Comparison of ENCODE assay signal across 9 mouse cellular contexts in genomic region chr9:78191736-78192135, GRCm38 (mm10). TPM values are rescaled to one million over a fixed set of nuclear protein-coding genes. Genes with fewer than 3 reads are reported as not detected.
DNase-seq lines count a peak whose midpoint lies in the region; ATAC-seq and TF ChIP-seq lines count a peak whose summit lies in the region.
"Had no signal": no experiment of that assay in that cellular context is flagged by ENCODE, and none has a peak within 500 bp of the region (broad histone marks: within the 10 kb centered on the region; RNA-seq: fewer than 3 reads in every experiment).

No protein-coding gene starts in this region.

- peak overlapping the region; percentile 57 for H3K4me2 ChIP-seq in lung, embryonic 15.5 days

- peak; percentile 68 to 73 for DNase-seq in urinary bladder, adult 18-20 months (ENCODE audit: low spot score in 2 of 2)
- no peak for DNase-seq in urinary bladder, adult 2 months (ENCODE audit: low spot score)
- peak; percentile 95 for DNase-seq in embryo, embryonic 10 days (ENCODE audit: low spot score)
- peak; percentile 69 to 73 for DNase-seq in heart, adult 18-20 months
- peak; percentile 83 for DNase-seq in kidney, adult 2 months
- DNase-seq in thymus, postnatal 14 days = peak; percentile 85

- peak overlapping the region; percentile 51 for H3K4me3 ChIP-seq in kidney, adult 2 months (ENCODE audit: insufficient read depth, low read depth, low read length)
- peak overlapping the region; percentile 46 for H3K4me3 ChIP-seq in lung, embryonic 15.5 days

- no peak for TF ChIP-seq POLR2A in kidney, adult 2 months (IDR thresholded peaks at IDR 0.05; ENCODE audit: low read depth, low read length)

- H3K27me3 ChIP-seq in kidney, adult 2 months (replicated peaks; ENCODE audit: control insufficient read depth, insufficient read depth, low read length) = no peaks in the 10 kb centered on the region
- no peaks in the 10 kb centered on the region for H3K27me3 ChIP-seq in lung, embryonic 15.5 days

- no peaks in the 10 kb centered on the region for H3K9me3 ChIP-seq in lung, embryonic 15.5 days

- peaks cover 6% of the 10 kb centered on the region; the same call in 1 of the 2 replicates for H3K4me1 ChIP-seq in kidney, adult 2 months (ENCODE audit: control insufficient read depth, insufficient read depth, low read length)
- H3K4me1 ChIP-seq in lung, embryonic 15.5 days = peaks cover 12% of the 10 kb centered on the region

- under 1% methylated on average over 18 of the region's 18 CpGs for WGBS in kidney, adult 2 months
- under 1% methylated on average over 18 of the region's 18 CpGs for WGBS in lung, embryonic 15.5 days

- no peaks in the 10 kb centered on the region for H3K36me3 ChIP-seq in kidney, adult 2 months (ENCODE audit: control insufficient read depth, insufficient read depth, low read length)
- H3K36me3 ChIP-seq in lung, embryonic 15.5 days = no peaks in the 10 kb centered on the region

- ATAC-seq in lung, embryonic 15.5 days (ENCODE audit: borderline replicate concordance, extremely low read depth, low FRiP score, low TSS enrichment) = peak; percentile 50; the same call in 1 of the 2 replicates
- ATAC-seq in neutrophil, adult 5-6 weeks (ENCODE audit: extremely low read depth, insufficient number of reproducible peaks, low FRiP score, poor library complexity, severe bottlenecking) = peak; percentile 35; the same call in 1 of the 2 replicates

- no peak overlapping the region for H3K27ac ChIP-seq in kidney, adult 2 months (ENCODE audit: insufficient read depth, low read depth, low read length)
- 0 out of 2 replicates have a peak overlapping the region, but pooled peaks have one; percentile 7 for H3K27ac ChIP-seq in lung, embryonic 15.5 days

- peak overlapping the region; percentile 20; the same call in 1 of the 2 replicates for H3K9ac ChIP-seq in lung, embryonic 15.5 days

- TF ChIP-seq CTCF in kidney, adult 2 months (conservative IDR thresholded peaks at IDR 0.05; ENCODE audit: insufficient read depth, insufficient read length, low read depth, low read length) = no peak

RNA-seq across cellular contexts. Expression of gene Gsta4, which starts 9.2 kb away (rescaled TPM):
- 1,883 and 2,290 TPM in 2 replicates for polyA plus RNA-seq in urinary bladder, adult 2 months (2012; rRNA removed)
- total RNA-seq in heart, adult 18-20 months (2021) = 100 to 1,000 TPM; 125 to 127 TPM
- 120 and 154 TPM in 2 replicates for polyA plus RNA-seq in kidney, adult 2 months (2012; rRNA removed)
- 71.6 and 77.3 TPM in 2 replicates for polyA plus RNA-seq in lung, embryonic 15.5 days (2015; fragmentation: Nextera tagmentation; extraction: Ambion mirVana)
- 3.4 and 4.2 TPM in 2 replicates for total RNA-seq in neutrophil, adult 5-6 weeks (2017)

RNA-seq across cellular contexts. Expression of gene Gsta1, which starts 38.7 kb away (rescaled TPM):
- polyA plus RNA-seq in urinary bladder, adult 2 months (2012; rRNA removed) = 6.8 and 7.6 TPM in 2 replicates
- 1 to 10 TPM; 2.3 to 3.3 TPM for total RNA-seq in heart, adult 18-20 months (2021)
- 1.6 and 1.9 TPM in 2 replicates for polyA plus RNA-seq in kidney, adult 2 months (2012; rRNA removed)
- 0.30 TPM in 1 of 2 replicates, not detected in the other for polyA plus RNA-seq in lung, embryonic 15.5 days (2015; fragmentation: Nextera tagmentation; extraction: Ambion mirVana)
- total RNA-seq in neutrophil, adult 5-6 weeks (2017) = not detected in 2 replicates
- total RNA-seq: gastrocnemius, postnatal 4 days had no signal

Comparison
In these comparisons a context has a peak if more than half of its experiments do, and no peak if none do; other contexts are left out.
1. RNA of gene Gsta4, which starts 9.2 kb away (polyA plus RNA-seq): 1,883 to 2,290 TPM in urinary bladder, adult 2 months; 120 to 154 TPM in kidney, adult 2 months and 71.6 to 77.3 TPM in lung, embryonic 15.5 days; every median in the first group is over 10 times any median in the second.